Mouse (Mus musculus): ENCODE results near the gene Ifrd2. TPM values are rescaled to one million over a fixed set of nuclear protein-coding genes. Genes with fewer than 3 reads are reported as not detected.

The Ifrd2 gene
- total and polyA plus RNA-seq, 3 experiments, result 147 to 292 TPM; not detected in 1

DNA sequence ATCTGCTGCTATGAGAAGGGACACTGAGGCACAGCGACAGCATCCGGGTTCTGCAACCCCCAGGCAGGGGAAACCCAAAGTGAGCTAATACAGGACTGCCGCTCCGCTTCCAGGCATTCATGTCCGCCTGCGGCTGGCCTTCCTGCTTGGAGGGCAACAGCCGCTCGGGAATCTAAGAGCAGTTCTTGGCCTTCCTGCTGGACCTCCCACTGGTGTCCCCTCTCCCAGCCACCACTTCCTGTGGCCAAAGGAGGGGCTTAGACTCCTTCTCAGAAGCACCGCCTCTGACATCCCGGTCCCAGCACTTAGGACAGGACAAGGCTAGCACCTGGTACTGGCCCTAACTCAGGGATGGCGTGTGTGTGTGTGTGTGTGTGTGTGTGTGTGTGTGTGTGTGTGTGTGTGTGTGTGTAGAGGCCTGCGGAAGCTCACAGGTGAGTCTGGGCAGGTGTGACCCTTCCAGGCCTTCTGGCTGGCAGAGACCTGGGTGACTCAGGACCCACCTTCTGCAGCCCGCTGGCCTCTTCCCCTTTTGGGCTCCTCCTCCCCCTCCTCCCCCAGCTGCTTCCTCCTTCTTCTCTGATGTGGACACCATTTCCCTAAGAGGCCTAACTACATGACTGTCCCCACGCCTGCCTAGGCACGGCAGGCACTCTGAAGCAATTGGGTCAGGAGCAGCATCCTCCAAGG is 41.4 kb downstream of the Ifrd2 start:
- peaks cover 60% of the 10 kb centered on the region for H3K79me2 ChIP-seq (ENCODE audit: control insufficient read depth, insufficient read depth, low read length, poor library complexity)
- H3K4me1 ChIP-seq (ENCODE audit: control insufficient read depth in 1 of 2, insufficient read depth in 2 of 2, low read length in 2 of 2), result peaks cover 13 to 37% of the 10 kb centered on the region in 2 experiments
- DNase-seq (ENCODE audit: low read depth, low spot score), result peak; percentile 89
- TF ChIP-seq MAZ (IDR thresholded peaks at IDR 0.05; ENCODE audit: low read depth, low read length), result peak; percentile 48; the same call in 1 of the 2 replicates
- TF ChIP-seq MXI1 (IDR thresholded peaks at IDR 0.05; ENCODE audit: low read depth, low read length), result peak; percentile 52; the same call in 1 of the 2 replicates
- TF ChIP-seq E2F4 (IDR thresholded peaks at IDR 0.05; ENCODE audit: borderline replicate concordance, low read depth, low read length), result no peak
- TF ChIP-seq HCFC1 (IDR thresholded peaks at IDR 0.05; ENCODE audit: low read depth, low read length), result peak; percentile 56; the same call in 1 of the 2 replicates
- peak; percentile 23 to 30; a peak in 1 of 4 replicates for TF ChIP-seq EP300 (IDR thresholded peaks at IDR 0.05; ENCODE audit: low read depth in 1 of 2, low read length in 2 of 2)
- TF ChIP-seq SIN3A (IDR thresholded peaks at IDR 0.05; ENCODE audit: low read length), result 0 out of 2 replicates have a peak, but pooled peaks have one; percentile 30
- peak in 1 of 2 experiments; percentile 43; a peak in 1 of 4 replicates for TF ChIP-seq POLR2A (IDR thresholded peaks at IDR 0.05; ENCODE audit: control insufficient read depth in 1 of 2, insufficient read depth in 1 of 2, low read depth in 1 of 2, low read length in 2 of 2, poor library complexity in 1 of 2)
- TF ChIP-seq ZNF384 (IDR thresholded peaks at IDR 0.05; ENCODE audit: low read depth, low read length), result no peak
- TF ChIP-seq TCF12 (IDR thresholded peaks at IDR 0.05; ENCODE audit: low read depth, low read length), result 0 out of 2 replicates have a peak, but pooled peaks have one; percentile 10
- peak overlapping the region; percentile 86 for H3K27ac ChIP-seq (ENCODE audit: control insufficient read depth, low read depth, low read length)
- no peaks in the 10 kb centered on the region for H3K9me3 ChIP-seq (replicated peaks; ENCODE audit: insufficient read depth, low read length)
- H3K27me3 ChIP-seq (ENCODE audit: control insufficient read depth in 1 of 2, insufficient read depth in 2 of 2, low read length in 2 of 2), result no peaks in the 10 kb centered on the region
- peak overlapping the region; percentile 17 to 36; a peak in 3 of 4 replicates for H3K4me3 ChIP-seq (ENCODE audit: control insufficient read depth in 1 of 2, insufficient read depth in 1 of 2, low read depth in 2 of 2, low read length in 2 of 2)
- peaks cover 0 to 27% of the 10 kb centered on the region in 2 experiments; a peak in 2 of 4 replicates for H3K36me3 ChIP-seq (ENCODE audit: control insufficient read depth in 1 of 2, insufficient read depth in 2 of 2, low read length in 2 of 2)
- H3K9ac ChIP-seq (ENCODE audit: control insufficient read depth, low read depth, low read length, poor library complexity, severe bottlenecking), result peak overlapping the region; percentile 61

DNA sequence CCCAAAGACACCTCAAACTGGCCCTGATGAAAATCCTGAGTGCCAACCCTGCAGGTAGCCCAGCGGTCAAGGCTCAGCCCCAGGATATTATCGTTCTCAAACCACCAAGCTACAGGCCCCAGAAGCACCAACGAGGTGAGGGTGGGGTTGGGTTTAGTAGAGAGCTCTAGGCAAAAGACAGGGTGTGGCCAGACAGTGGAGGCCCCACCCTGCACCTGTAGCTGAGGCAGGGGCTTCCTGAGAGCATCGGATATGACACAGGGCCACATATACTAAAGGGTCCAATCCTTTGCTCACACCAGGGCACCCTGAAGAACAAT is 41.9 kb downstream of the Ifrd2 start:
- peaks cover 10 to 32% of the 10 kb centered on the region in 2 experiments for H3K4me1 ChIP-seq (ENCODE audit: control insufficient read depth in 1 of 2, insufficient read depth in 2 of 2, low read length in 2 of 2)
- H3K4me3 ChIP-seq (ENCODE audit: control insufficient read depth in 1 of 2, insufficient read depth in 1 of 2, low read depth in 2 of 2, low read length in 2 of 2), result peak overlapping the region; percentile 17 to 36; a peak in 3 of 4 replicates
- peak overlapping the region; percentile 86 for H3K27ac ChIP-seq (ENCODE audit: control insufficient read depth, low read depth, low read length)
- peak overlapping the region; percentile 61 for H3K9ac ChIP-seq (ENCODE audit: control insufficient read depth, low read depth, low read length, poor library complexity, severe bottlenecking)
- peaks cover 62% of the 10 kb centered on the region for H3K79me2 ChIP-seq (ENCODE audit: control insufficient read depth, insufficient read depth, low read length, poor library complexity)
- DNase-seq (ENCODE audit: low read depth, low spot score), result no peak
- H3K27me3 ChIP-seq (ENCODE audit: control insufficient read depth in 1 of 2, insufficient read depth in 2 of 2, low read length in 2 of 2), result no peaks in the 10 kb centered on the region
- TF ChIP-seq ZNF384 (IDR thresholded peaks at IDR 0.05; ENCODE audit: low read depth, low read length) (no peak), KAT2A (conservative IDR thresholded peaks at IDR 0.05; ENCODE audit: low read depth, low read length) (no peak), NELFE (IDR thresholded peaks at IDR 0.05; ENCODE audit: low read depth, low read length) (no peak), ETS1 (IDR thresholded peaks at IDR 0.05; ENCODE audit: low read depth, low read length) (no peak), SIN3A (IDR thresholded peaks at IDR 0.05; ENCODE audit: low read length) (no peak)
- no peaks in the 10 kb centered on the region for H3K9me3 ChIP-seq (replicated peaks; ENCODE audit: insufficient read depth, low read length)
- H3K36me3 ChIP-seq (ENCODE audit: control insufficient read depth in 1 of 2, insufficient read depth in 2 of 2, low read length in 2 of 2), result peaks cover 0 to 22% of the 10 kb centered on the region in 2 experiments; a peak in 2 of 4 replicates

DNA sequence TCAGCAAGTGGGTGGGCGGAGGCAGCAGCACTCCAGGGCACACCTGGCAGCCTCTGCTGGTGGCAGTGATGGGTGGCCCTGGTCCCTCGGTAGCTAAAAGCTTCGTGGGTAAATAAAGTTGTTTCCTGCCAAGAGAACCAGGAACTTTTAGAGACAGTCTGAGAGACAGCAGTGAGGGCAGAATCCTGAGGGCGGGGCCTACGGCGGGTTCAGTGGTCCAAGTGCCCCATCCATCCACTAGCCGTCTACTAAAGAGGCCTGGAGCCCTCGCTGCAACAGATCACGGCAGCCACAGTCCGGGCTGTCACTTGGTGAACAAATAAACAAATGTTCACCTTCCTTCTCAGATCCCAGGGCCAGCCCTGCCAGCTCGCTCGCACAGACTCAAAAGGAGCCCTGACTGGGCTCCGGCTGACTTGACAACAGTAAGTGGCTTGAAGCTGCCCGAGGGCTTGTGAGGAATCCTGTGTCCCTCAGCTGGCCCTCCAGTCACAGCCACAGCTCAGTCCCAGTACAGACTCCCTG is 42.5 kb downstream of the Ifrd2 start:
- Histone ChIP-seq H3K27me3 (ENCODE audit: control insufficient read depth in 1 of 2, insufficient read depth in 2 of 2, low read length in 2 of 2) (no peaks in the 10 kb centered on the region), H3K4me1 (ENCODE audit: control insufficient read depth in 1 of 2, insufficient read depth in 2 of 2, low read length in 2 of 2) (peaks cover 6 to 26% of the 10 kb centered on the region in 2 experiments; a peak in 3 of 4 replicates), H3K4me3 (ENCODE audit: control insufficient read depth in 1 of 2, insufficient read depth in 1 of 2, low read depth in 2 of 2, low read length in 2 of 2) (no peak overlapping the region; a peak in 1 of 4 replicates), H3K36me3 (ENCODE audit: control insufficient read depth in 1 of 2, insufficient read depth in 2 of 2, low read length in 2 of 2) (peaks cover 0 to 18% of the 10 kb centered on the region in 2 experiments; a peak in 2 of 4 replicates), H3K79me2 (ENCODE audit: control insufficient read depth, insufficient read depth, low read length, poor library complexity) (peaks cover 68% of the 10 kb centered on the region), H3K27ac (ENCODE audit: control insufficient read depth, low read depth, low read length) (peak overlapping the region; percentile 86; the same call in 1 of the 2 replicates), H3K9ac (ENCODE audit: control insufficient read depth, low read depth, low read length, poor library complexity, severe bottlenecking) (no peak overlapping the region), H3K9me3 (replicated peaks; ENCODE audit: insufficient read depth, low read length) (no peaks in the 10 kb centered on the region)
- no peak for DNase-seq (ENCODE audit: low read depth, low spot score)
- TF ChIP-seq POLR2AphosphoS5 (IDR thresholded peaks at IDR 0.05; ENCODE audit: borderline replicate concordance, low read depth, low read length), result no peak
- no peak for TF ChIP-seq ZNF384 (IDR thresholded peaks at IDR 0.05; ENCODE audit: low read depth, low read length)
- TF ChIP-seq TBP (IDR thresholded peaks at IDR 0.05; ENCODE audit: low read depth, low read length), result no peak
- no peak for TF ChIP-seq ZMIZ1 (IDR thresholded peaks at IDR 0.05; ENCODE audit: low read depth, low read length)

Data from MEL (cell line).